Mouse (Mus musculus) cerebellum, adult 11 months (tissue): ENCODE results near the gene Vrk3.
A peak's percentile ranks its signal among the peaks of the same experiment; 100 is the strongest.

Experiments used
- DNase-seq: peaks from one replicate; pipeline ENCODE4 v3.0.0; 2022

The Vrk3 gene

DNA sequence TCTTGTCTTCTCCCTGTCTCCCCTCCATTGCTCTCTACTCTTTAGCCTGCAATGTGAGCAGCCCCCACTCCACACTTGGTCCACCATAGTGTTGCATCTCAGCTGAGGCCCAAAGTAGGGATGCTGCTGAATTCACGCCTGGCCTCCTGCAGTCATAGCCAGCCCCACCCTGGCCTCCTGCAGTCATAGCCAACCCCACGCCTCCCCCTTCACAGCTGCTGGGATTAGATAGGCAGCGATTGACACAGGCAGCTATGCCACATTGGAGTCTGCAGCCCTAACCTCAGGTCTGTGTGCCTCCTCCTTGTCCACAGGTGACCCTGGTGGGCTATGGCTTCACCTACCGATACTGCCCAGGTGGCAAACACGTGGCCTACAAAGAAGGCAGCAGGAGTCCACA, 19.9 kb downstream of the Vrk3 start:
- DNase-seq, result no peak

DNA sequence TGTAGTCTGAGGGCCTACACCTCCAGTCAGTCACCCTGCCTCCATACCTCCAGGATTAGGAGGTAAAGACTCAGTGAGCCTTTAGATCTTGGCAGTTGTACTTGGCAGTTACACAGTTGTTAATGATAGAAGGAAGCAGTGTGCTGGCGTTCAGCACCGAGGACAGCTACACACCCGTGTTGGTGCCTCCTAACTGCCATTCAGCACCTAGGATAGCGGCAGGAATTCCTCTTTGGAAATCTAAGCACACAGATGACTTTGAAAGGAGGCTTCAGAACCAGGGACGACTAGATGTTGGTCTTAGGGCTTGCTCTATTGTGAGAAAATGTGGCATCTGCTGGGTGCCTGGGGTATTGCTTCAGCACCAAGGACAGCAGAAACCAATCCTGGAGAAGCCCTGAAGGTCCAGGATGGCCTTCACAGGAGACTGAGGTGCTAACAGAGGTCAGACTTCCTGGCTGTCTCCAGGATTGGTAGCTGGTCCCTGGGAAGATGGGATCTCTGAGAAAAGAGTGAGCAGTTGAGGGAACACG, 21.9 kb downstream of the Vrk3 start:
- DNase-seq, result no peak

DNA sequence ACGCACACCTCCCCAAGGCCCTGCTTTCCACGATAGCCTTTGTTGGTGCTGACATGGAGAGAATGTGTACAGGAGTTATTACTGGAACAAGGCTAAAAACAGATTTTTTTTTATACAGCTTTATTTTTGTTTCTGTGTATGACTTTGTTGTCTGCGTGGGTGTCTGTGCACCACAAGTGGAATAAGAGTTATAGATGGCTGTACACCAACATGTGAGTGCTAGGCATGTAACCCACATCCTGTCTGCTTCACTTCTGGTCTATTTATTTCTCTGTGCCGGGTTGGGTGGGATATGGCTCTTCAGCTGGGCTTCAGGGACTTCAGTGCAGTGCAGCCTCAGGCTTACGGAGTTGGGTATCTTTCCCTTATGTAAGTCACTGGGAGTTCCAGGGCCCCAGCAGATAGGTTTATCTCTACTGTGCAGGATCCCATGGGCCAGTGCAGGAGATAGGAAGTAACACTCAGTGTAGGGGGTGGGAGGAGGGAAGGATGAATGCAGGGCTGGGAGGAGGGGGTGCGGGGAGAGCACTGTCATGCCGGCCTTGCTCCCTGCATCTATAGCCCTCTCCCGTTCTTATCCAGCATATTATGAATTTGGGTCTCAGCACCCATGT, 24.5 kb downstream of the Vrk3 start:
- DNase-seq, result no peak

DNA sequence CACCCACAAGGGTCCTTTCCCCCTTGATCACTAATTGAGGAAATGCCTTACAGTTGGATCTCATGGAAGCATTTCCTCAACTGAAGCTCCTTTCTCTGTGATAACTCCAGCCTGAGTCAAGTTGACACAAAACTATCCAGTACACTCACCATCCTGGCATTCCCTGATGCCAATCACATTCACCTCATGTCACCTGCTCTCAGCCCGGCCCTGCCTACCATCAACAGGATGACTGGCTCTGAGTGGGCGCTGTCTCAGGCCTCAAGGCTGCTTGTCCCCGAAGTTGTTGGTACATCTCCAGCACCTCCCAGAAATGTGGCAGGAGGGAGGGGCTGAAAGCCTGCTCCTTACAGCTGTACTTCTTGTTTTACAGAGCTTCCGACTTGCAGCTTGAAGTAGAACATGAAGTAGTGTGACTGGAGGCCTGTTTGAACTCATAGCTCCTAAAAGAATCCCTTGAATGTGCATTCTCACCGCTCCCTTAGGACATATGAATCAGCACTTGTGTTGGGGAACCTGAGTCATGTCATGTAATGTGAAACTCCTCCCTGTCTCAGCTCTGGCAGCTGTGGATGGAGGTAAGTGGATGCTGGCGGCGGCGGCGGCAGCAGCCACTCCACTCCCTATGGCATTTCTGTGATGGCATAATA, 28.8 kb downstream of the Vrk3 start:
- no peak for DNase-seq

DNA sequence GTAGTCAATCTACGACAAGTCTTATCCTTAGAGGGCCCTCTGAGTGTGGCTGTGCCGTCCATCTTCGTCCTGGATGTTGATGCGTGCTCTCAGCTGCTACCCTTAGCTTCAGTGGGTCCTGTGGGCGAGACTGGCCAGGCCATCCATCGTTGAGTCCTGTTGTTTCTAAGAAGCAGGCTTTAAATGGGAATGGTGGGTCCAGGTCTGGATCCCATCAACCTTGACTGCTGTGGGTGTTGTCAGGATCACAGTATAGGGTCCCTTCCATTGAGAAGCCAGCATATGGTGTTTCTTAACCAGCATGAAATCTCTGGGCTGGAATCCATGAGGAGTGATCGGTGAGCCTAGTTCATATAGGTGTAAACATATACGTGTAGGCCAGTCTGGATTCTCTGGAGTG, 31.9 kb downstream of the Vrk3 start:
- no peak for DNase-seq

DNA sequence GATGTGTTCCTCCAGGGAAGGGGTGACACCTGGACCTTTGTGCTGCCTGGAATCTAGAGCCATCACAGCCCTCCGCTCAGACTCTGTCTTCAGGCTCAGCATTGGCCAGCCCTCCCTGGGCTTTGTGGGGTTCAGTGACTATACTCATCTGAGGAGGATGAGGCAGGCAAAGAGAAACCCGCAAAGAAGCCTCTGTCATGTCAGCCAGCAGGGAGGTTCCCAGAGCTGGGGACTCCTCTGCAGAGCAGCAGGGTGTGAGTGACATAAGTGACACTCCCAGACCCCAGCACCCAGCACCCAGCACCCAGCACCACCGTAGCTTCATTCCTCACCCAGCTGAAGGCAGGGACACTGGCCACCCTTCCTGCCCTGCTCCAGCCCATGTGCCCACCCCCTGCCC, 41.3 kb downstream of the Vrk3 start:
- no peak for DNase-seq

DNA sequence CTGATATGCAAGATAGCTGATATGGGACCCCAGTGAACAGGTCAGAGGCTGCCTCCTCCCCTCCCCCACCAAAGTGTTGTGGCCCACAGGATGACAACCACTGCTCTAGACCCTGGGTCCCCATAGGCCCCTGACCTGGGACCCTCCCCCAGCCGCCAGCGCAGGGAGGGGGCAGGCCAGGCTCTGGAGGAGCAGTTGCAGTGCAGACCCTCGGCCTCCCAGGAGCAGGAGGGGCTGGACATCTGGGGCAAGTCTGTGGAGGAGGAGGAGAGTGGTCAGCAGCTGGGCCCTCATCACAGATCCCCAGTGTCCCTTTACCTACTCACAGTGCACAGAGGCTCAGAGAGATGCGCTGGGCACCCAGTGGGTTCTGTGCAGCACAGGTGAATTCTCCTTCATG, 41.9 kb downstream of the Vrk3 start:
- no peak for DNase-seq

DNA sequence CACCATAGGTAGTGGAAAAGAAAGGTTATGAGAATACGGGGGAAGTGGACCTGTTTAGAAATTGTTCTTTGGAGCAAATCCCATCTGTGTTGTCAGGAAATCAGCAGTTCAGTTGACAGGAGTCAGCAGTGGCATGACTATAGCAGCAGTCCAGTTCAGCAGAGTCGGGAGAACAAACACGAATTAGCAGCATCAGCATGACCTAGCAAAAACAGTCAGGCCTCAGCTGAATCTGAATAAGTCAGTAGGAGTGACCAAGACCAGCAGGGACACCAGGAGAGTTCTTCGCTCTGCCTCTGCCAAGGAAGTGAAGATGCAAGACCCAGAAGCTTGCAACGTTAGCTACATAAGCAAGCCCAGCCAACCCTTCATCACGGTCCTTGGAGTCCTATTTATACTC, 44.6 kb downstream of the Vrk3 start:
- DNase-seq, result no peak

DNA sequence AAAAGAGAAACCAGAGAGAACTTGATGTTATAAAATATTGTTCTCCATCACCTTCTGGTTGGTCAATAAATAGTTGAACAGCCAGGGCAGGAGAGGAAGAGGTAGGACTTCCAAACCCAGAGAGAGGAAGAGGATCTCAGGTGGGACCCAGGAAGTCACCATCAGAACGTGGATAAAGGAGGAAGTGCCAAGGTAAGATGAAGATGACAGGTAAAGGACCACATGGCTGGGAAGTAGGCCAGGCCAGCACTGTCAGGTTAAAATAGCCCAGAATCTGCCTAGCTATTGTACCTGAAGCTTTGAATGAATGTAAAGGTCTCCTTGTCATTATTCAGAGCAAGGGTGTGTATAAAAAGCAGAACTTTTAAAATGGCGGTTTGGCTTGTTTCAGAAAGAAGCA, 60.7 kb downstream of the Vrk3 start:
- DNase-seq, result no peak

DNA sequence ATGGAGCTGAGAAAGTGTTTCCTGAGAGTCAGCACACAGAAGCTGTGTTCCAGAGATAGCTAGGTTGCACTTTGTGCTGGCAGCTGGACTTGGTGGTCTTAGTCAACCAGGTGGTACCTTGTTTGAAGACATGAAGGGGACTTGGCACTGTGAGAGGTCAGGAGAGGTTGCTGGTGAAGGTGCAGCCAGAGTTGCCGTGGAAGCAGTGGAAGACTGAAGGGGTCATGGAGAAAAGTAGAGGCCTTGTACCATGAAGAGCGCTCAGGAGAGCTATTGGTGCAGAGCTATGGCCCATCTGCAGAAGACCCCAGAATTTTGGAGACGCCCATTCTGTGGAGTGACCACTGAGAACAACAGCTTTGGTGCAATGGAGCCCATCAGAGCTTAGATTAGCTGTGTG, 61.3 kb downstream of the Vrk3 start:
- no peak for DNase-seq

DNA sequence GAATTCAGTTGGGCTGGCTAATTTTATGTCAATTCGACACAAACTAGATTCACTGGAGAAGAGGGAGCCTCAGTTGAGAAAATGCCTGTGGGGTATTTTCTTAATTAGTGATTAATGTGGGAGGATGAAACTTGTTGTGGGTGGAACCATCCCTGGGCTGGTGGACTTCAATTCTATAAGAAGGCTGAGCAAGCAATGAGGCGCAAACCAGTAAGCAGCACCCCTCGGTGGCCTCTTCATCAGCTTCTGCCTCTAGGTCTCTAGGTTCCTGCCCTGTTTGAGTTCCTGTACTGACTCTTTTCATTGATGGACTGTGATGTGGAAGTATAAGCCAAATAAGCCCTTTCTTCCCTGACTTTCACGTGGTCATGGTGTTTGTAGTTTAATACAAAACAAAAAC, 62.2 kb downstream of the Vrk3 start:
- DNase-seq, result no peak

DNA sequence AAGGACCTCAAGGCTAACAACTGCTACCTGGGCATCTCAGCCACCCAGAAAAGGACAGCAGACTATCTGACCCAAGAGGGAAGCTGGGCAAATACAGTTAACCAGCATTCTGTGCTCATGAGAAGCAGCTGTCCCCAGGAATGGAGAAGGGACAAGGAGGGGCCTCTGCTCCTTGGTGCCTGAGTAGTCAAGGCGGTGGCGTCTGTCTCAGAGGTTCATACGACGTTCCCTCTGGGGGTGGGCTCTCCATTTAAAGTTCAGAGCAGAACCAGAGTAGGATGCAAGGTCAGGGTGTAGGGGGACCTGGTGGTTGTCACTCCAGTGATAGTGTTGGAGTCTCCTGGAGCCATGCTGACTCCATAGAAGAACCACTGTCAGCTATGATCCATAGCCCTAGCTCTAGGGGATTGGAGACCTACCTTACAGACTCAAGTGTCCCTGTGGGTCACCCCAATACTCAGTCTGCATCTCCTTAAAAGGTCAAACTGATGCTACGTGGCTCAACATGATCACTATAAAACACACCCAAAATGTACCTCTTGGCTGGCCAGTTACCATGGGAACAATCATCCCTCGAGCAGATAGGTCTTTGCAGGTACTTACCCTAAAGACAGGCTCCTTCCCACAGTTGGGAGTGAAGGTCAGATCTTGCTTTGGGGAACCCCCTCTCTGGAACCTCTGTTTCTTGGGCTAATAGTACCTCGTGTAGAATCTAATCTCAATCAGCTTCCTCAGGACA, 62.8 kb downstream of the Vrk3 start:
- DNase-seq, result no peak

DNA sequence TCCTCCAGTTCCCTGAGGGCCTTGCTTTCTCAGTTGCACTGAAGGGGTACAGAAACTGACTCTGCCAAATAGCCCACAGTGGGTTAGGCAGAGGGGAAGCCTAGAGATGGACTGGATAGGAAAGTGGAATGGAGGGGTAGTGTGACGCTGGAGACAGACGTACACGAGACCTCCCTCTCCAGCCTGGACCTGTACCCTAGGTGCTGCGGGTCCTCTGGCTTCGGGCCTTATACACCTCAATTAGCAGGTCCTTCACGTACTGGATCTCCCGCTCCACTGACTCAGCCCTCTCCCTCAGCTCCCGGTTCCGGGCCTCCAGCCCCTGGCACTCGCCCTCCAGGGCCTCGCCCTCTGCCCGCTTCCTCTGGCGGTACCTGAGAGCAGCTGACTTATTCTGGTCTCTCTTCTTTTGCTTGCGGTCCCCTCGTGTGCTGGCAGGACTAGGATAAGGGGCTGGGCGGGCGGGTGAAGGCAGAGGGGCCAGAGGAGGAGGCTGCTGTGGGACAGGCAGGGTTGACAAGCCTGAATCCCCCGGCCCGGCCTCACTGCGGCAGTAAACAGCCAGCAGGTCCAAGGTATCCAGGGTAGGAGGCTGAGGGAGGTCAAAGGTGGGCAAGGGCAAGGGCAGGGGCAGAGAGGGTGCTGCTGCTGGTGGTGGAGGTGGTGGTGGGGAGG, 64.6 kb downstream of the Vrk3 start:
- DNase-seq, result no peak

DNA sequence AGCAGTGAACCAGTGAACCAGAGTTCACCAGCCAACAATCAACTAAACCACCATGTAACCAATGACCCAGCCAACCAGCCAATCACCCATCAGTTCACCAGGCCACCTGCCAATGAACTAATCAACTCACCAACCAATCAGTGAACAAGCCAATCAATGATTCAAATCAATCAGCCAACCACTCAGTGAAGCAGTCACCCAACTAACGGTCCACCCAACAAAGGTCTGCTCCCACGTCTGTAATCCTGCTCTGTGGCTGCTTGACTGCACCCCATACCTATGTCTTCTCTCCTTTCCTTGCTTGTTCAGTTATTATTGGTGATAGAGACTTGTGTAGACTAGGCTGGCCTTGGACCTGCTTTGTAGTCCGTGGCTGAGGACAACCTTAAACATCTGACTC, 65.8 kb downstream of the Vrk3 start:
- DNase-seq, result no peak

DNA sequence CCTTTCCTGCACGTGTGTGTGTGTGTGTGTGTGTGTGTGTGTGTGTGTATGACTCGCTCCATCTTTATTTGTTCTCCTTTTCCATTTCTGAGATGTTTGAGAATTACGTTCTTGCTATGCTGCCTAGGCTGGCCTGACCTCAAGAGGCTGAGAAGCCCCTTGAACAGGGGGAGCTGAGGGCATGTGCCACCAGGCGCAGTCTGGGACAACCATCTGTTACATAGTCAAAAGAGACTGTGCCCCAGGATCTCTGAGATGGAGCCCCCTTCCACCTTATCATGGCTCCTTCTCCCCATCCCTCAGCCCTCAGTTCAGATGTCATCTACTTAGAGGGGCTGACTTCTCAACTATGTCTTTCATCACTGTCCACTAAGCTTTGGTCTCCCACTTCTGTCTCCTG, 66.2 kb downstream of the Vrk3 start:
- no peak for DNase-seq

DNA sequence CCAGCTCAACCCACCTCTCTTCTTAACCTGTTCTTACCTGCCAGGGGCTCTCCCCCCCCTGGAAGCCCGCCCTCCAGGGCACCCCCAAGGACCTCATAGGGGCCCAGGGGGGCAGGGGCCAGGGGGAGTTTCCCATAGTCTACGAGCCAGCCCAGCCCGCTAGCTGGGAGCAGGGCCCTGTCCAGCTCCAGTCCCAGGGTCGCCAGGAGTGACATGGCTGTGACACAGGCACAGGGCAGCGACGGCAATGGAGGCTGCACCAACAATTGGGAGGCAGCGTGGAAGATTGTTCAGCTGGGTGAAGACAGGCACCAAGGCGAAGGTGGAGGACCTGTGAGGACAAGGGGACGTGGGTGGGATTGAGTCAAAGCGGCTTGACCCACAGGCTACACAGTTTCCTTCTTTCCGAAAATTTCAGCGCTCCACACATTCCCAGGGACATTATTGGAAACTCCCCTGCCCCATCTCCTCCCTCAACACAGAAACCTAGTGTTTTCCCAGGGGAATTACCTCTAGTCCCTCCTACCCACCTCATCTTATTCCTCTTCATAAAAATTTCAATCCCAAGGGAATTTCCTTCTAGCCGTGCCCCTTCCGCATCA, 66.8 kb downstream of the Vrk3 start:
- peak; percentile 46 for DNase-seq

DNA sequence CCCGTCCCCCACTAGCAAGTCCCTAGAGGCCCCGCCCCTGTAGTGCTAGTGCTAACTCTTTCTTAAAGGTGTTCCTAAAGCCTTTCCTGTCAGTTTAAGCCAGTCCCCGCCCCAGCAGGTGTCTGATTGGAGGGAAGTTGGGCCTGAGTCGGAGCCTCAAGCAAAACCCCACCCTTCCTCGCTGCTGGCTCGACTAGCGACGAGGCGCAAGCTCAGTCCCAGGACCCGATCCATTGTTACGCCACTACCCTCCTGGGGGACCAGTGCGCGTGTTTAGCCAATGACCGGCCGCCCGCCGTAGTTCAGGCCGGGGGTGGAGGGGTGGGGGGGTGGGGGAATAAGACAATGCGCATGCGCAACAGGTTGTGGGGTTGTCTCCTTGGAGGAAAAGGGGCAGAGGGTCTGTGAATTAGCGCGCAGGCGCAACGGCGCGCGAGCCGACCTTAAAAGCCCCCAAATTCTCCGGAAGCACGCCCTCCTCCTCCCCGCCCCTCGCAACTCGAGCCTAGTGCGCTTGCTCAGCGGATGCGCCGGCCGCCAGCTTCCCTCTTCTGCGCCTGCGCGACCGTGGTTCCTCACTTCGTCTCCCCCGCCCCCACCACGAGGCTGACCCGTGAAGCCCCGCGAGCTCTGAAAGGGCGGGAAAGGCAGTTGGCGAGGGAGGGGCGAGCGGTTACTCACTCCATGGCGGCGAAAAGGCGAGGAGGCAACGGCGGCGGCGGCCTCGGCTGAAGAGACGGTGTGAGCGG, 67.7 kb downstream of the Vrk3 start, which contains the start of the genes Nup62 and Il4i1:
Gene Nup62 (plus strand): TSS at position 368 of the 749 bp plus-strand sequence.
Gene Il4i1 (plus strand): TSS at position 667 of the 749 bp plus-strand sequence.
- DNase-seq, result peak; percentile 98

DNA sequence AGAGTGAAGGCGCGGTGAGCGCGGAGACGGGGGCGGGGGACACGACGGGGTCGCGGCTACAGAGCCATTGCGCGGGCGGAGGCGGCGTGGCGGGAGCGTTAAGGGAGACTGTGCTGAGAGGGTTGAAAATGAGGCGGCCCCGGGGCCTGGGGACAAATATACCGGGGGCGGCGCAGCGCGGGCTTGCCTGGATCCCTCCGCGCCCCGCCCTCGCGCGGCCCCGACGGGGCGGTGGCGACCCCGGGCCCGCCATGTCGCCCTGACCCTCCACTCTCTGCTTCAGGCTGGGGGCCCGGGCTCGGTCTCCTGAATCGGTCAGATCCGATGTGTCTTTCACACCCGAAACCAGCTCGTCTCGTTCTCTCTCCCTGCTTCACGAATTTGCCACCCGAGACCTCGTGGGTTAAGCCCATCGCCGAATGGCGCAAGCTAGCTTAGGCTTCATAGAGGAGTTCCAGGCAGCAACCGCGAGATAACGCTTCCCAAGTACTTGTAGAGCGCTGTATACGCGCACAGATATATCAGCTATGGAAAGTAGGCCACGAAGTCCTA, 68.3 kb downstream of the Vrk3 start, which contains the start of gene Atf5:
Gene Atf5 (minus strand): TSS at position 189 of the 552 bp plus-strand sequence.
- DNase-seq, result no peak

DNA sequence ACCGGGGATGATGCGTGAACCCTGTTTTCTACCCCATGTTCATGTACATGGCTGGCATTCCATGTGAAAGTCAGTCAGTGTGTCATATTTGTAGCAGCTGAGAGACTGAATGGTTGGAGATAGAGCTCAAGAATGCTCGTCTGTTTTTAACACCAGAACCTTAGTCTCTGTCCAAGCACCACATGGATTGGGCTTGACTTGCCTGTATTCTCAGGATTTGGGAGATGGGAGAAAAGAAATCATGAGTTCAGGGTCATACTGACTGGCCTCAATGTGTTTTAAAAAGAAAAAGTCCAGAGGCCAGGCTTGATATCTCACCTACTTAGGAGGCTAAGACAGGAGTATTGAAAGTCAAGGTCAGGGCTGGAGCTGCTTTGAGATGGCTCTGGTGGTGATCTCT, 69.2 kb downstream of the Vrk3 start:
- DNase-seq, result no peak

DNA sequence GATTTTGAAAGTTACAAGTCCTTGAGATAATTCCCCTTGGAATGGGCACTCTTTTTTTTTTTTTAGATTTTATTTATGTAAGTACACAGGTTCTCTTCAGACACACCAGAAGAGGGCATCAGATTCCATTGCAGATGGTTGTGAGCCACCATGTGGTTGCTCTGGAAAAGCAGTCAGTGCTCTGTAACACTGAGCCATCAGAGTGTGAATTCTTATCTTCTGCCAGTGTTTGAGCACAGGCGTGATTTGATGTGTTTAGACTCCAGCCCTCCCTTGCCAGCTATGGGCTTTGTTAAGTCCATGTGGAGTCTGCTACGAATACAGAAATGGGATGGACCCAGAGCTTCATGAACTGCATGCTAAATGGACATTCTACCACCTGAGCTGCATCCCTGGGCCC, 70.0 kb downstream of the Vrk3 start:
- peak; percentile 9 for DNase-seq

DNA sequence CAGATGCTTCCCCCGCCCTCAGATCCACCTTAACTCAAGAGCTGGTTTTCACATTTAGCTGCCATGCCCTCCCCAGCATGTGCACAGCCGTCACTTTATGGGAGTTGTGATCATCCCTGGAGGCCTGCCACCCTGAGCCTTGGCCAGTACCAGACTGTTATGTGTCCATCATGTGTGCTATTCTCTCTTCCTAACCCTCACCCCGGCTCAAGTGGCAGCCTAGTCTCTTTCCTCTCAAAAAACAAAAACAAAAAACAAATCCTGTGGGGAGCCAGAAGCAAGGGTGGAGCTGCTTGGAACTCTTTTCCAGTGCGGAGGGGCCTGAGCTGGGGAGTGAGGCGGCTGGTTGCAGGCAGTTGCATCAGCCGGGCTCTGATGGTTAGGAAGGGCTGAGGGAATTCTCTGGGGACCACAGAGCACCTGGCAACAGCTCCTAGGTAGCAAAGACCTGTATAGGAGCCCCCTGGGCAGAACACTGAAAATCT, 70.6 kb downstream of the Vrk3 start:
- DNase-seq, result peak; percentile 25

DNA sequence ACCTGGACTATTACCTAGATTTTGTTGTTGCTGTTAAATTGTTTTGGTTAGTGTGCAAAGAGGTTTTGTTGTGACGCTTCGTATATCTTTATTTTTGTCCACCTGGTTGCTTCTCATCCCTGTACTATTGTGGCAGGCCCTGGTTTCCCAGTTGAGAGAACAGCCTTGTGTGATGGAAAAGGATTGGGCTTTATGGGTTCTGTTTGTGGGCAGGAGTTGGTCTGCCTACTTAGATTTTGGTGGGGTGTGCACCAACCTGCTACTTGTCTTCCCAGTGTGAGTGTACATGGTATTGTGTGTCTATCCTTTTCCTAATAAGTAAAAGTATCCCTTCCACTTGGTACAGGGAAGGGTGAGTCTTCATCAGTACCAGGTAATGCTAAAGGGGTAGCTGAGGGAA, 71.2 kb downstream of the Vrk3 start:
- no peak for DNase-seq
